Mouse (Mus musculus): ENCODE data around the gene Hyal1. TPM values are rescaled to one million over a fixed set of nuclear protein-coding genes. Genes with fewer than 3 reads are reported as not detected.

Hyal1 gene
- total and polyA plus RNA-seq, 3 experiments: 1.3 to 3.4 TPM; not detected in 1

DNA sequence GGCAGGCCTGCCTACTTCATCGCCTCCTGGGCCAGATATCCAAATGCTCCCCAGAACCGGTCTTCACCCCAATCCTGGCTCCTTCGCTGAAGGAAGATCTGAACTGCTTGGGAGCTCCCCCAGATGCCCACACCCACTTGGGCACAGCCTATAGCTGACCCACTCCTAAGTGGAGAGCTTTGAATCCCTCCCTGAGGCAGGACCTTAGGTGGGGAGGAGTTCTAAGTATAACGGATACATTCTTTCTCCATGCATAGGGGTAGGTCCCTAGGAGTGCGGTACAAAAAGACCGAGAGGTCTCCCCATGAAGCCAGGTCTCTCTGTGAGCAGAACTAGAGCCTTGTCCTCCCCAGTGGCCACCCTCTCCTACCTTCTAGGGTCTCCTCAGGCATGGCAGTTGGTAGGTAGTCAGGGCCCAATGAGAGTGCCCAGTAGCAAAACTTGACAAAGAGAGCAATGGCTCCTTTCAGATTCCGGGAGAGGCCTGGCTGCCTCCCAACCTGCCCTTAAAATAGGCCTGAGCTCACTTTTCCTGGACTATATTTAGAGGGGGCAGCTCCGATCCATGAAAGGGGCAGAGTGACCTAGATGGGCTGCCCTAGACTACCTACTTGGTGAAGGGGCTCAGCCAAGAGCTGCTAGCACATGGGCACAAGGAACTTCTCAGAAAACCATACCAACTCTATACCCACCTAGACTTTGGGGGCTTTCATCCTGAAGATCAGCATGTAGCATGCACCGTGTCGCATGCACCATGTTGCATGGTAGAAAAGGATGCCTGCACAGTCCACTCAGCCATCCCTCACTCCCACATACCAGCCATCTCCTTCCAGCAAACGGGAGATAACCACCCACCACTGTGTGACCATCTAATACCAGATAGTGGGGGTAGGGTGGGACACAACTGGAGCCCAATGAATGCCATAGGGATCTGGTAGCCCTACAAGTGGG lies 20.2 kb downstream of the Hyal1 start:
- no peak overlapping the region for H3K9ac ChIP-seq (ENCODE audit: control insufficient read depth, low read depth, low read length, poor library complexity, severe bottlenecking)
- no peak overlapping the region for H3K4me3 ChIP-seq (ENCODE audit: control insufficient read depth in 1 of 2, insufficient read depth in 1 of 2, low read depth in 2 of 2, low read length in 2 of 2)
- DNase-seq (ENCODE audit: low read depth, low spot score): no peak
- H3K79me2 ChIP-seq (ENCODE audit: control insufficient read depth, insufficient read depth, low read length, poor library complexity): no peaks in the 10 kb centered on the region
- no peaks in the 10 kb centered on the region for H3K9me3 ChIP-seq (replicated peaks; ENCODE audit: insufficient read depth, low read length)
- no peak overlapping the region for H3K27ac ChIP-seq (ENCODE audit: control insufficient read depth, low read depth, low read length)
- peaks cover 0 to 4% of the 10 kb centered on the region in 2 experiments; a peak in 1 of 4 replicates for H3K4me1 ChIP-seq (ENCODE audit: control insufficient read depth in 1 of 2, insufficient read depth in 2 of 2, low read length in 2 of 2)
- H3K36me3 ChIP-seq (ENCODE audit: control insufficient read depth in 1 of 2, insufficient read depth in 2 of 2, low read length in 2 of 2): peaks cover 0 to 1% of the 10 kb centered on the region in 2 experiments; a peak in 1 of 4 replicates
- H3K27me3 ChIP-seq (ENCODE audit: control insufficient read depth in 1 of 2, insufficient read depth in 2 of 2, low read length in 2 of 2): no peaks in the 10 kb centered on the region
- TF ChIP-seq SMC3 (IDR thresholded peaks at IDR 0.05; ENCODE audit: low read depth, low read length): no peak
- no peak for TF ChIP-seq MXI1 (IDR thresholded peaks at IDR 0.05; ENCODE audit: low read depth, low read length)
- TF ChIP-seq CHD1 (IDR thresholded peaks at IDR 0.05; ENCODE audit: low read depth, low read length): no peak
- no peak for TF ChIP-seq ZC3H11A (IDR thresholded peaks at IDR 0.05; ENCODE audit: low read depth, low read length)
- TF ChIP-seq MYC (IDR thresholded peaks at IDR 0.05; ENCODE audit: low read depth, low read length): 0 out of 2 replicates have a peak, but pooled peaks have one; percentile 29
- TF ChIP-seq POLR2A (IDR thresholded peaks at IDR 0.05; ENCODE audit: control insufficient read depth in 1 of 2, insufficient read depth in 1 of 2, low read depth in 1 of 2, low read length in 2 of 2, poor library complexity in 1 of 2): peak in 1 of 2 experiments; percentile 50; a peak in 1 of 4 replicates
- peak; percentile 77 for TF ChIP-seq POLR2AphosphoS2 (IDR thresholded peaks at IDR 0.05; ENCODE audit: low read length)
- no peak for TF ChIP-seq MAZ (IDR thresholded peaks at IDR 0.05; ENCODE audit: low read depth, low read length)

DNA sequence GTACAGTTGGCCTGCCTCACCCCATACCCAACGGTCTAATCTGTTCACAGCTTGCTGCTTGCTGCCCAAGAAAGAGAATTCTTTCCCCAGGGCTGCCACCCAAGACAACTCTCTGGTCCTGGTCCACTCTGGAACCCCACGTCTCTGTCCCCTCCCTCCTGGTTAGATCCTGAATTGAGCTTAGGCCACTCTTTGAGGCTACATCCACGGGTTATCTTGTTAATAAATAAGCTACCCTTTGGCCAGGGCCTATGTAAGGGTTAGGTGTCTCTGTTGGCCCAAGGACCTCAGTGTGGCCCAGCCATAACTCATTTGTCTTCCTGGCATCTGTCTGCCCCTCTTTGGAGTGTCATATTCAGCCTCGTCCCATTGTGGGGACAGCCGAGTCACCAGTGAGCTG lies 21.7 kb downstream of the Hyal1 start:
- H3K4me3 ChIP-seq (ENCODE audit: control insufficient read depth in 1 of 2, insufficient read depth in 1 of 2, low read depth in 2 of 2, low read length in 2 of 2): no peak overlapping the region
- H3K27ac ChIP-seq (ENCODE audit: control insufficient read depth, low read depth, low read length): no peak overlapping the region
- H3K9ac ChIP-seq (ENCODE audit: control insufficient read depth, low read depth, low read length, poor library complexity, severe bottlenecking): no peak overlapping the region
- H3K27me3 ChIP-seq (ENCODE audit: control insufficient read depth in 1 of 2, insufficient read depth in 2 of 2, low read length in 2 of 2): no peaks in the 10 kb centered on the region
- peaks cover 0 to 6% of the 10 kb centered on the region in 2 experiments; a peak in 3 of 4 replicates for H3K36me3 ChIP-seq (ENCODE audit: control insufficient read depth in 1 of 2, insufficient read depth in 2 of 2, low read length in 2 of 2)
- H3K9me3 ChIP-seq (replicated peaks; ENCODE audit: insufficient read depth, low read length): no peaks in the 10 kb centered on the region
- no peak for TF ChIP-seq RCOR1 (IDR thresholded peaks at IDR 0.05; ENCODE audit: low read depth, low read length)
- TF ChIP-seq SMC3 (IDR thresholded peaks at IDR 0.05; ENCODE audit: low read depth, low read length): no peak
- TF ChIP-seq GATA1 (IDR thresholded peaks at IDR 0.05; ENCODE audit: low read depth, low read length): no peak
- DNase-seq (ENCODE audit: low read depth, low spot score): no peak
- no peaks in the 10 kb centered on the region; the same call in 1 of the 2 replicates for H3K79me2 ChIP-seq (ENCODE audit: control insufficient read depth, insufficient read depth, low read length, poor library complexity)
- peaks cover 0 to 15% of the 10 kb centered on the region in 2 experiments; a peak in 2 of 4 replicates for H3K4me1 ChIP-seq (ENCODE audit: control insufficient read depth in 1 of 2, insufficient read depth in 2 of 2, low read length in 2 of 2)

DNA sequence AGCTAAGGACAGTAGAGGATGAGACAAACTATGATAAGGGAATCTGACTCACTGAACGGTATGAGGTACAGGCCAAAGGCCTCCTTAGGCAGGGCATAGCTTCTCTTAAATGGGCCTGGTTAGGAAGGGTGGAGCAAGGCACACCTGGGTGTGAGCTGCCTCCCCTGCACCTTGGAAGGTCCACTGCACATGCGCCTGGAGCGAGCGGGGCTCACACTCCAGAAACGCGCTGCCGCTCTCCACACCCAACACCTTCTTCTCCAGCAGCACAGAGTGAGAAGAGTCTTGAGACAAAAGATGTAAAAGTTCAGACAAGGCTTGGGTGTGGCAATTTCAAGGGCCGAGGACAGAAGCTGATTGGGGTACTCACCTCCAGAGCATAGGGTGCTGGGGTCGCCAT lies 22.7 kb downstream of the Hyal1 start:
- Histone ChIP-seq H3K4me3 (ENCODE audit: control insufficient read depth in 1 of 2, insufficient read depth in 1 of 2, low read depth in 2 of 2, low read length in 2 of 2) (no peak overlapping the region), H3K79me2 (ENCODE audit: control insufficient read depth, insufficient read depth, low read length, poor library complexity) (no peaks in the 10 kb centered on the region; the same call in 1 of the 2 replicates), H3K9me3 (replicated peaks; ENCODE audit: insufficient read depth, low read length) (no peaks in the 10 kb centered on the region), H3K9ac (ENCODE audit: control insufficient read depth, low read depth, low read length, poor library complexity, severe bottlenecking) (no peak overlapping the region), H3K27ac (ENCODE audit: control insufficient read depth, low read depth, low read length) (no peak overlapping the region), H3K36me3 (ENCODE audit: control insufficient read depth in 1 of 2, insufficient read depth in 2 of 2, low read length in 2 of 2) (peaks cover 0 to 6% of the 10 kb centered on the region in 2 experiments; a peak in 3 of 4 replicates), H3K27me3 (ENCODE audit: control insufficient read depth in 1 of 2, insufficient read depth in 2 of 2, low read length in 2 of 2) (no peaks in the 10 kb centered on the region), H3K4me1 (ENCODE audit: control insufficient read depth in 1 of 2, insufficient read depth in 2 of 2, low read length in 2 of 2) (peaks cover 0 to 18% of the 10 kb centered on the region in 2 experiments; a peak in 2 of 4 replicates)
- DNase-seq (ENCODE audit: low read depth, low spot score): no peak
- TF ChIP-seq ZMIZ1 (IDR thresholded peaks at IDR 0.05; ENCODE audit: low read depth, low read length) (no peak), MEF2A (IDR thresholded peaks at IDR 0.05; ENCODE audit: extremely low read depth, insufficient replicate concordance, low read depth, low read length, poor library complexity, severe bottlenecking) (no peak), GATA1 (IDR thresholded peaks at IDR 0.05; ENCODE audit: low read depth, low read length) (no peak), JUND (IDR thresholded peaks at IDR 0.05; ENCODE audit: low read depth, low read length) (no peak), MXI1 (IDR thresholded peaks at IDR 0.05; ENCODE audit: low read depth, low read length) (no peak), TBP (IDR thresholded peaks at IDR 0.05; ENCODE audit: low read depth, low read length) (no peak), CHD2 (IDR thresholded peaks at IDR 0.05; ENCODE audit: low read length) (no peak), POLR2AphosphoS5 (IDR thresholded peaks at IDR 0.05; ENCODE audit: borderline replicate concordance, low read depth, low read length) (no peak), TCF12 (IDR thresholded peaks at IDR 0.05; ENCODE audit: low read depth, low read length) (no peak), CTCF (IDR thresholded peaks at IDR 0.05 in 2 of 3, conservative IDR thresholded peaks at IDR 0.05 in 1 of 3; ENCODE audit: control insufficient read depth in 1 of 3, insufficient read depth in 1 of 3, low read depth in 2 of 3, low read length in 3 of 3, poor library complexity in 1 of 3, severe bottlenecking in 1 of 3) (no peak), HCFC1 (IDR thresholded peaks at IDR 0.05; ENCODE audit: low read depth, low read length) (no peak), TAL1 (IDR thresholded peaks at IDR 0.05; ENCODE audit: low read length) (no peak), SIN3A (IDR thresholded peaks at IDR 0.05; ENCODE audit: low read length) (no peak)

All from MEL (cell line).